Mouse (Mus musculus): Measurements from ENCODE around the gene Emp1.

DNA sequence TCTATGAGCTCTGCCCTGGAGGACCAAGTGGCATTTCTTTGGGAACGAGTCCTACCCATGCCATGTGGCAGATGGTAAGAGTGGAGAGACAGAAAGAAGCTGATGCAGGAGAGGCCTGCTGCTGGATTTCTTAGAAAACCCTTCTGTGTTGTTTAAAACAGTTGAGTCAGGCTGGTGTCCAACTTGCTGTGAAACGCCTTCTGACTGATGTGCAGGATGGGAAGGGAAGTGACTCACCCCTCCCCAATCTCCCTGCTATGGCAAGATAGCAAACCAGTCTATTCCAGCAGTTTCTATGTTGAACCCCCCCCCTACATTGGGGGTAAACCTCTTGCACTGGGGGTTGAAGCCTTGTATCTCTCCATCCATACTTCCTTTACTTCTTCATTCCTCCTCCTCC lies 65.9 kb downstream of the Emp1 start:
- TF ChIP-seq CTCF (IDR thresholded peaks at IDR 0.05), result no peak
- TF ChIP-seq EP300 (IDR thresholded peaks at IDR 0.05), result no peak
